In genomic region chr14:119127330-119127729, GRCm38 (mm10) we compare ENCODE assay signal across 16 mouse cellular contexts. TPM values are rescaled to one million over a fixed set of nuclear protein-coding genes. Genes with fewer than 3 reads are reported as not detected.
DNase-seq lines count a peak whose midpoint lies in the region; ATAC-seq and TF ChIP-seq lines count a peak whose summit lies in the region.
"Had no signal": no experiment of that assay in that cellular context is flagged by ENCODE, and none has a peak within 500 bp of the region (broad histone marks: within the 10 kb centered on the region; RNA-seq: fewer than 3 reads in every experiment).

No protein-coding gene starts in this region.

- H3K4me2 ChIP-seq in forebrain, embryonic 12.5 days: no peak overlapping the region
- H3K4me2 ChIP-seq in kidney, embryonic 15.5 days: no peak overlapping the region
- H3K4me2 ChIP-seq in midbrain, embryonic 16.5 days (ENCODE audit: low read length): no peak overlapping the region
- H3K4me2 ChIP-seq: liver, embryonic 13.5 days had no signal

- DNase-seq in forebrain, embryonic 10.5 days (ENCODE audit: extremely low spot score, low spot score): no peak
- DNase-seq in kidney, postnatal 10 days: no peak
- no peak for DNase-seq in G1E (ENCODE audit: low spot score)
- no peak for DNase-seq in adrenal gland, postnatal 25 days
- DNase-seq: cerebellum, postnatal 14 days; layer of hippocampus, adult 9-11 months; liver, embryonic 13.5 days; right cerebral cortex, postnatal 14 days had no signal

- H3K9me3 ChIP-seq in forebrain, embryonic 12.5 days: no peaks in the 10 kb centered on the region
- no peaks in the 10 kb centered on the region for H3K9me3 ChIP-seq in forebrain, embryonic 10.5 days
- no peaks in the 10 kb centered on the region for H3K9me3 ChIP-seq in kidney, embryonic 15.5 days (replicated peaks)
- H3K9me3 ChIP-seq in G1E (replicated peaks): peaks cover 32% of the 10 kb centered on the region
- H3K9me3 ChIP-seq in midbrain, embryonic 16.5 days (replicated peaks; ENCODE audit: control insufficient read depth, low read length, poor library complexity, severe bottlenecking): no peaks in the 10 kb centered on the region
- H3K9me3 ChIP-seq: liver, embryonic 13.5 days had no signal

- H3K27me3 ChIP-seq in forebrain, embryonic 12.5 days: no peaks in the 10 kb centered on the region
- peaks cover 9% of the 10 kb centered on the region; the same call in 1 of the 2 replicates for H3K27me3 ChIP-seq in forebrain, embryonic 10.5 days (ENCODE audit: poor library complexity, severe bottlenecking)
- H3K27me3 ChIP-seq in kidney, embryonic 15.5 days: no peaks in the 10 kb centered on the region
- H3K27me3 ChIP-seq in G1E (ENCODE audit: insufficient read depth, low read length): no peaks in the 10 kb centered on the region
- H3K27me3 ChIP-seq in midbrain, embryonic 16.5 days (ENCODE audit: control insufficient read depth, insufficient read depth, low read depth, low read length): no peaks in the 10 kb centered on the region
- H3K27me3 ChIP-seq: CH12.LX; liver, embryonic 13.5 days had no signal

- 97% methylated on average over 2 of the region's 2 CpGs for WGBS in forebrain, embryonic 12.5 days
- WGBS in forebrain, embryonic 10.5 days: 86% methylated on average over 2 of the region's 2 CpGs
- WGBS in kidney, embryonic 15.5 days: 92% methylated on average over 2 of the region's 2 CpGs
- WGBS in midbrain, embryonic 16.5 days: 92% methylated on average over 2 of the region's 2 CpGs

- TF ChIP-seq CTCF in G1E (IDR thresholded peaks at IDR 0.05; ENCODE audit: low read depth, low read length): no peak

- no peak overlapping the region for H3K9ac ChIP-seq in forebrain, embryonic 12.5 days
- H3K9ac ChIP-seq in kidney, embryonic 15.5 days: no peak overlapping the region
- no peak overlapping the region for H3K9ac ChIP-seq in midbrain, embryonic 16.5 days (ENCODE audit: low read depth, low read length)
- H3K9ac ChIP-seq: liver, embryonic 13.5 days had no signal

- peak; percentile 18; the same call in 1 of the 2 replicates for ATAC-seq in forebrain, embryonic 12.5 days (ENCODE audit: low FRiP score)
- ATAC-seq in kidney, embryonic 15.5 days (replicated peaks; ENCODE audit: low FRiP score): 0 out of 2 replicates have a peak, but pooled peaks have one; percentile 37
- ATAC-seq in G1E (ENCODE audit: extremely low read depth, insufficient number of reproducible peaks, low FRiP score, poor library complexity, severe bottlenecking): peak; percentile 36; the same call in 1 of the 2 replicates
- 0 out of 2 replicates have a peak, but pooled peaks have one; percentile 16 for ATAC-seq in midbrain, embryonic 16.5 days
- no peak for ATAC-seq in frontal cortex, adult (ENCODE audit: low TSS enrichment)
- ATAC-seq: lung, postnatal 0 days had no signal

- no peak overlapping the region for H3K27ac ChIP-seq in forebrain, embryonic 12.5 days
- H3K27ac ChIP-seq in forebrain, embryonic 10.5 days: no peak overlapping the region
- H3K27ac ChIP-seq in kidney, embryonic 15.5 days: no peak overlapping the region
- H3K27ac ChIP-seq in midbrain, embryonic 16.5 days (ENCODE audit: low read length): no peak overlapping the region
- H3K27ac ChIP-seq: liver, embryonic 13.5 days had no signal

- H3K4me1 ChIP-seq in forebrain, embryonic 12.5 days: peaks cover 4% of the 10 kb centered on the region; the same call in 1 of the 2 replicates
- peaks cover 18% of the 10 kb centered on the region for H3K4me1 ChIP-seq in forebrain, embryonic 10.5 days
- peaks cover 4% of the 10 kb centered on the region; the same call in 1 of the 2 replicates for H3K4me1 ChIP-seq in kidney, embryonic 15.5 days
- H3K4me1 ChIP-seq in G1E (ENCODE audit: insufficient read depth, low read depth, low read length): no peaks in the 10 kb centered on the region
- peaks cover 3% of the 10 kb centered on the region for H3K4me1 ChIP-seq in midbrain, embryonic 16.5 days (ENCODE audit: control insufficient read depth, insufficient read depth, low read length)
- H3K4me1 ChIP-seq: liver, embryonic 13.5 days had no signal

- H3K4me3 ChIP-seq in forebrain, embryonic 12.5 days (replicated peaks): no peak overlapping the region
- H3K4me3 ChIP-seq in forebrain, embryonic 10.5 days: no peak overlapping the region
- no peak overlapping the region for H3K4me3 ChIP-seq in kidney, embryonic 15.5 days (replicated peaks)
- H3K4me3 ChIP-seq in G1E (ENCODE audit: low read depth, low read length): no peak overlapping the region
- H3K4me3 ChIP-seq in midbrain, embryonic 16.5 days (ENCODE audit: low read depth, low read length): no peak overlapping the region
- H3K4me3 ChIP-seq: liver, embryonic 13.5 days had no signal

- H3K36me3 ChIP-seq in forebrain, embryonic 12.5 days (replicated peaks): no peaks in the 10 kb centered on the region
- H3K36me3 ChIP-seq in forebrain, embryonic 10.5 days (replicated peaks): no peaks in the 10 kb centered on the region
- no peaks in the 10 kb centered on the region for H3K36me3 ChIP-seq in kidney, embryonic 15.5 days
- no peaks in the 10 kb centered on the region for H3K36me3 ChIP-seq in G1E (replicated peaks)
- no peaks in the 10 kb centered on the region for H3K36me3 ChIP-seq in midbrain, embryonic 16.5 days (ENCODE audit: control insufficient read depth, insufficient read depth, low read length)
- H3K36me3 ChIP-seq: liver, embryonic 13.5 days had no signal

RNA-seq across cellular contexts. Expression of gene Hs6st3, which starts 10.8 kb away (rescaled TPM):
- 0.19 and 0.32 TPM in 2 replicates for polyA plus RNA-seq in forebrain, embryonic 12.5 days (2016; fragmentation: Nextera tagmentation; extraction: Ambion mirVana)
- polyA plus RNA-seq in forebrain, embryonic 10.5 days (2016; fragmentation: Nextera tagmentation; extraction: Ambion mirVana): not detected in 2 replicates
- 0.09 and 0.18 TPM in 2 replicates for polyA plus RNA-seq in kidney, embryonic 15.5 days (2015; fragmentation: Nextera tagmentation; extraction: Ambion mirVana)
- total RNA-seq in G1E (2014; fragmentation: Nextera tagmentation): not detected in 2 replicates
- total RNA-seq in G1E (2017): 0.11 and 0.12 TPM in 2 replicates
- polyA plus RNA-seq in G1E (2012): not detected in 2 replicates
- polyA plus RNA-seq in midbrain, embryonic 16.5 days (2015; fragmentation: Nextera tagmentation; extraction: Ambion mirVana): 1.2 and 1.3 TPM in 2 replicates
- 2.2 and 3.2 TPM in 2 replicates for total RNA-seq in adrenal gland, postnatal 25 days (2021)
- total RNA-seq: CH12.LX; granulocyte monocyte progenitor cell, adult 5-6 weeks; megakaryocyte, adult 5-6 weeks had no signal
- polyA plus RNA-seq: liver, embryonic 13.5 days had no signal

RNA-seq across cellular contexts. Expression of gene Uggt2, which starts 28.1 kb away (rescaled TPM):
- 20.4 and 25.8 TPM in 2 replicates for polyA plus RNA-seq in forebrain, embryonic 12.5 days (2016; fragmentation: Nextera tagmentation; extraction: Ambion mirVana)
- 15.8 and 16.1 TPM in 2 replicates for polyA plus RNA-seq in forebrain, embryonic 10.5 days (2016; fragmentation: Nextera tagmentation; extraction: Ambion mirVana)
- 12.7 and 13.3 TPM in 2 replicates for polyA plus RNA-seq in kidney, embryonic 15.5 days (2015; fragmentation: Nextera tagmentation; extraction: Ambion mirVana)
- total RNA-seq in G1E (2014; fragmentation: Nextera tagmentation) (3.1 and 7.7 TPM in 2 replicates), G1E (2017) (0.55 and 0.58 TPM in 2 replicates)
- polyA plus RNA-seq in G1E (2012): 0.07 TPM in 1 of 2 replicates, not detected in the other
- 20.0 and 23.8 TPM in 2 replicates for polyA plus RNA-seq in midbrain, embryonic 16.5 days (2015; fragmentation: Nextera tagmentation; extraction: Ambion mirVana)
- total RNA-seq in adrenal gland, postnatal 25 days (2021): 12.1 and 15.4 TPM in 2 replicates

Comparison
In these comparisons a context has a peak if more than half of its experiments do, and no peak if none do; other contexts are left out.
1. RNA of gene Uggt2, which starts 28.1 kb away (polyA plus RNA-seq): 20.4 to 25.8 TPM in forebrain, embryonic 12.5 days, 20.0 to 23.8 TPM in midbrain, embryonic 16.5 days, 15.8 to 16.1 TPM in forebrain, embryonic 10.5 days and 12.7 to 13.3 TPM in kidney, embryonic 15.5 days; 0.07 TPM in G1E; every median in the first group is over 10 times any median in the second.